Mouse (Mus musculus) MEL (cell line): ENCODE measurements around the gene Sipa1l3. TPM values are rescaled to one million over a fixed set of nuclear protein-coding genes. Genes with fewer than 3 reads are reported as not detected.

Source experiments
- DNase-seq: peaks from one replicate; pipeline ENCODE4 v3.0.0; 2011; ENCODE audit warnings: low read depth, low spot score
- H3K27ac ChIP-seq: 2 replicates; pipeline ENCODE4 v1.5.1; 2012; ENCODE audit warnings: low read depth, mild to moderate bottlenecking, control low read depth, low read length, moderate library complexity; ENCODE audit not compliant: control insufficient read depth
- H3K27me3 ChIP-seq, 2 experiments: fragments of 150-350 bp in 1 of 2; sonication (generic) in 1 of 2; 2 replicates each; pipeline ENCODE4 v1.6.1; 2012; ENCODE audit warnings: low read length in 2 of 2, mild to moderate bottlenecking in 2 of 2, improper control_type of control experiment in 1 of 2, moderate library complexity in 1 of 2; ENCODE audit not compliant: insufficient read depth in 2 of 2, control insufficient read depth in 1 of 2
- H3K36me3 ChIP-seq, 2 experiments: 2 replicates each; pipeline ENCODE4 v1.6.1; 2012 to 2014; ENCODE audit warnings: low read length in 2 of 2, improper control_type of control experiment in 1 of 2, inconsistent platforms in 1 of 2, mild to moderate bottlenecking in 1 of 2; ENCODE audit not compliant: insufficient read depth in 2 of 2, control insufficient read depth in 1 of 2
- H3K4me1 ChIP-seq, 2 experiments: fragments of 150-350 bp in 1 of 2; sonication (generic) in 1 of 2; 2 replicates each; pipeline ENCODE4 v1.6.1; 2012; ENCODE audit warnings: low read length in 2 of 2, improper control_type of control experiment in 1 of 2, mild to moderate bottlenecking in 1 of 2; ENCODE audit not compliant: insufficient read depth in 2 of 2, control insufficient read depth in 1 of 2
- H3K4me3 ChIP-seq, 2 experiments: fragments of 150-350 bp in 1 of 2; sonication (generic) in 1 of 2; 2 replicates each; pipeline ENCODE4 v1.5.1; 2012; ENCODE audit warnings: low read depth in 2 of 2, low read length in 2 of 2, mild to moderate bottlenecking in 2 of 2, moderate library complexity in 2 of 2, control low read depth in 1 of 2, improper control_type of control experiment in 1 of 2; ENCODE audit not compliant: control insufficient read depth in 1 of 2, insufficient read depth in 1 of 2
- H3K79me2 ChIP-seq: 2 replicates; pipeline ENCODE4 v1.6.1; 2012; ENCODE audit warnings: mild to moderate bottlenecking, low read length, moderate library complexity; ENCODE audit not compliant: control insufficient read depth, poor library complexity, insufficient read depth
- H3K9ac ChIP-seq: 2 replicates; pipeline ENCODE4 v1.6.1; 2012; ENCODE audit warnings: low read depth, mild to moderate bottlenecking, control low read depth, low read length, moderate library complexity; ENCODE audit not compliant: control insufficient read depth, poor library complexity, severe bottlenecking
- H3K9me3 ChIP-seq: fragments of 150-350 bp; sonication (generic); replicated peaks from 2 replicates; pipeline ENCODE4 v1.6.1; 2012; ENCODE audit warnings: mild to moderate bottlenecking, low read length, improper control_type of control experiment, moderate library complexity; ENCODE audit not compliant: insufficient read depth
- BHLHE40 ChIP-seq: IDR thresholded peaks from 2 replicates; pipeline ENCODE4 v1.6.1; 2012; ENCODE audit warnings: low read depth, mild to moderate bottlenecking, inconsistent platforms, low read length, improper control_type of control experiment, borderline replicate concordance
- CHD1 ChIP-seq: IDR thresholded peaks from 2 replicates; pipeline ENCODE4 v1.6.1; 2012; ENCODE audit warnings: low read depth, mild to moderate bottlenecking, inconsistent platforms, low read length, improper control_type of control experiment
- CHD2 ChIP-seq: IDR thresholded peaks from 2 replicates; pipeline ENCODE4 v1.6.1; 2011; ENCODE audit warnings: low read length, improper control_type of control experiment
- E2F4 ChIP-seq: IDR thresholded peaks from 2 replicates; pipeline ENCODE4 v1.6.1; 2011; ENCODE audit warnings: low read depth, low read length, improper control_type of control experiment, borderline replicate concordance
- EP300 ChIP-seq, 2 experiments: IDR thresholded peaks; 2 replicates each; pipeline ENCODE4 v1.6.1; 2011; ENCODE audit warnings: improper control_type of control experiment in 2 of 2, low read length in 2 of 2, low read depth in 1 of 2, mild to moderate bottlenecking in 1 of 2
- JUND ChIP-seq: IDR thresholded peaks from 2 replicates; pipeline ENCODE4 v1.6.1; 2011; ENCODE audit warnings: low read depth, mild to moderate bottlenecking, improper control_type of control experiment, low read length
- KAT2A ChIP-seq: conservative IDR thresholded peaks from 2 replicates; pipeline ENCODE4 v1.6.1; 2012; ENCODE audit warnings: low read depth, low read length, improper control_type of control experiment, inconsistent platforms
- MAX ChIP-seq: IDR thresholded peaks from 2 replicates; pipeline ENCODE4 v1.6.1; 2011; ENCODE audit warnings: low read length, improper control_type of control experiment
- MEF2A ChIP-seq: IDR thresholded peaks from 2 replicates; pipeline ENCODE4 v1.6.1; 2014; ENCODE audit warnings: low read depth, mild to moderate bottlenecking, inconsistent platforms, low read length, improper control_type of control experiment; ENCODE audit not compliant: poor library complexity, insufficient replicate concordance, severe bottlenecking; ENCODE audit errors: extremely low read depth
- MYC ChIP-seq: IDR thresholded peaks from 2 replicates; pipeline ENCODE4 v1.6.1; 2011; ENCODE audit warnings: low read depth, mild to moderate bottlenecking, low read length, improper control_type of control experiment, moderate library complexity
- POLR2A ChIP-seq, 2 experiments: IDR thresholded peaks; 2 replicates each; pipeline ENCODE4 v1.6.1; 2011 to 2012; ENCODE audit warnings: low read length in 2 of 2, mild to moderate bottlenecking in 2 of 2, control low read depth in 1 of 2, improper control_type of control experiment in 1 of 2, low read depth in 1 of 2, moderate library complexity in 1 of 2; ENCODE audit not compliant: control insufficient read depth in 1 of 2, insufficient read depth in 1 of 2, poor library complexity in 1 of 2
- RCOR1 ChIP-seq: IDR thresholded peaks from 2 replicates; pipeline ENCODE4 v1.6.1; 2012; ENCODE audit warnings: low read depth, mild to moderate bottlenecking, inconsistent platforms, low read length, improper control_type of control experiment
- SIN3A ChIP-seq: IDR thresholded peaks from 2 replicates; pipeline ENCODE4 v1.6.1; 2012; ENCODE audit warnings: low read length, improper control_type of control experiment, inconsistent platforms
- SMC3 ChIP-seq: IDR thresholded peaks from 2 replicates; pipeline ENCODE4 v1.6.1; 2011; ENCODE audit warnings: low read depth, low read length, improper control_type of control experiment
- TAL1 ChIP-seq: IDR thresholded peaks from 2 replicates; pipeline ENCODE4 v1.6.1; 2012; ENCODE audit warnings: mild to moderate bottlenecking, inconsistent platforms, low read length, moderate library complexity, mixed read lengths
- TBP ChIP-seq: IDR thresholded peaks from 2 replicates; pipeline ENCODE4 v1.8.0; 2011; ENCODE audit warnings: low read depth, low read length, improper control_type of control experiment
- TCF12 ChIP-seq: IDR thresholded peaks from 2 replicates; pipeline ENCODE4 v1.6.1; 2014; ENCODE audit warnings: low read depth, mild to moderate bottlenecking, inconsistent platforms, low read length, improper control_type of control experiment, moderate library complexity
- UBTF ChIP-seq: IDR thresholded peaks from 2 replicates; pipeline ENCODE4 v1.6.1; 2012; ENCODE audit warnings: low read depth, mild to moderate bottlenecking, inconsistent platforms, low read length, improper control_type of control experiment, moderate library complexity, borderline replicate concordance; ENCODE audit not compliant: insufficient read depth
- ZKSCAN1 ChIP-seq: IDR thresholded peaks from 2 replicates; pipeline ENCODE4 v1.6.1; 2012; ENCODE audit warnings: low read depth, mild to moderate bottlenecking, inconsistent platforms, low read length, improper control_type of control experiment, moderate library complexity
- ZMIZ1 ChIP-seq: IDR thresholded peaks from 2 replicates; pipeline ENCODE4 v1.6.1; 2012; ENCODE audit warnings: low read depth, mild to moderate bottlenecking, inconsistent platforms, low read length, improper control_type of control experiment, moderate library complexity
- ZNF384 ChIP-seq: IDR thresholded peaks from 2 replicates; pipeline ENCODE4 v1.6.1; 2012; ENCODE audit warnings: low read depth, mild to moderate bottlenecking, inconsistent platforms, low read length, improper control_type of control experiment
- polyA plus RNA-seq, 2 experiments: library from polyadenylated mRNA; stranded (reverse) in 1 of 2; unstranded in 1 of 2; fragments of >175 nt in 1 of 2; fragments of >200 nt in 1 of 2; gene quantifications; 2 replicates each; pipeline versions ENCODE4 v1.2.1 to v1.2.4; 2012; ENCODE audit warnings: low replicate concordance in 2 of 2, low read depth in 1 of 2; ENCODE audit not compliant: insufficient read length in 2 of 2, insufficient read depth in 1 of 2, missing spikeins in 1 of 2
- total RNA-seq: library from RNA; depleted of rRNA; stranded (reverse); fragments of 300-350 nt; gene quantifications from 2 replicates; pipeline ENCODE4 v1.2.3, GENCODE M21; 2012

Sipa1l3 gene
- total and polyA plus RNA-seq, 3 experiments, result 14.9 to 49.4 TPM; not detected in 1

DNA sequence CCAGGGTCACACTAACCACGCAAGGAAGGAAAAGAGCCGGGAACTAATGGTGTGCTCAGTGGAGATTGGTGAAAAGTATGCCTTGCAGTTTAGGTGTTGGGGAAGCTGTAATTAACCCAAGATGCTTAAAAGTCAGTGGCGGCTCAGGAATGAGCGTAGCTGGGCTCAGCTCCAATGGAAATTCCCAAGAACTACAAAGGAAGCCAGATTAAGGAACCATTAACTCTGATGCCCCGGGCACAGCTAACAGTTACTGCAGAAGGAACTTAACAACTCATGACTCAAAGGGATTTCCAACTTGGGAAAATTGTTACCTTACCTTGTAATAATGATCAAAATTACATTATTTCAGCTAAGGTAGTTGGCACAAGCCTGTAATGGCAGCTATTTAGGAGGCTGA lies 241.7 kb downstream of the Sipa1l3 start:
- no peak overlapping the region for H3K4me3 ChIP-seq
- TF ChIP-seq POLR2A (IDR thresholded peaks at IDR 0.05; ENCODE audit: control insufficient read depth in 1 of 2, insufficient read depth in 1 of 2, low read depth in 1 of 2, low read length in 2 of 2, poor library complexity in 1 of 2), result no peak
- TF ChIP-seq MEF2A, result no peak
- no peak for TF ChIP-seq ZMIZ1
- no peak for TF ChIP-seq CHD1
- TF ChIP-seq UBTF, result no peak
- TF ChIP-seq SIN3A, result no peak
- TF ChIP-seq KAT2A, result no peak
- no peak for TF ChIP-seq EP300 (IDR thresholded peaks at IDR 0.05; ENCODE audit: low read depth in 1 of 2, low read length in 2 of 2)
- TF ChIP-seq MAX, result no peak
- no peak for TF ChIP-seq JUND
- no peak for TF ChIP-seq BHLHE40
- no peak for TF ChIP-seq MYC
- TF ChIP-seq ZKSCAN1, result no peak
- no peak for TF ChIP-seq E2F4
- TF ChIP-seq CHD2, result no peak
- TF ChIP-seq TAL1, result no peak
- TF ChIP-seq SMC3, result no peak
- TF ChIP-seq TBP, result no peak
- DNase-seq, result no peak
- no peak overlapping the region for H3K27ac ChIP-seq
- H3K36me3 ChIP-seq, result peaks cover 0 to 5% of the 10 kb centered on the region in 2 experiments; a peak in 2 of 4 replicates
- H3K9me3 ChIP-seq, result no peaks in the 10 kb centered on the region
- H3K27me3 ChIP-seq, result no peaks in the 10 kb centered on the region
- H3K4me1 ChIP-seq, result peaks cover 8 to 11% of the 10 kb centered on the region in 2 experiments; a peak in 3 of 4 replicates
- no peak overlapping the region for H3K9ac ChIP-seq
- peaks cover 10% of the 10 kb centered on the region for H3K79me2 ChIP-seq

DNA sequence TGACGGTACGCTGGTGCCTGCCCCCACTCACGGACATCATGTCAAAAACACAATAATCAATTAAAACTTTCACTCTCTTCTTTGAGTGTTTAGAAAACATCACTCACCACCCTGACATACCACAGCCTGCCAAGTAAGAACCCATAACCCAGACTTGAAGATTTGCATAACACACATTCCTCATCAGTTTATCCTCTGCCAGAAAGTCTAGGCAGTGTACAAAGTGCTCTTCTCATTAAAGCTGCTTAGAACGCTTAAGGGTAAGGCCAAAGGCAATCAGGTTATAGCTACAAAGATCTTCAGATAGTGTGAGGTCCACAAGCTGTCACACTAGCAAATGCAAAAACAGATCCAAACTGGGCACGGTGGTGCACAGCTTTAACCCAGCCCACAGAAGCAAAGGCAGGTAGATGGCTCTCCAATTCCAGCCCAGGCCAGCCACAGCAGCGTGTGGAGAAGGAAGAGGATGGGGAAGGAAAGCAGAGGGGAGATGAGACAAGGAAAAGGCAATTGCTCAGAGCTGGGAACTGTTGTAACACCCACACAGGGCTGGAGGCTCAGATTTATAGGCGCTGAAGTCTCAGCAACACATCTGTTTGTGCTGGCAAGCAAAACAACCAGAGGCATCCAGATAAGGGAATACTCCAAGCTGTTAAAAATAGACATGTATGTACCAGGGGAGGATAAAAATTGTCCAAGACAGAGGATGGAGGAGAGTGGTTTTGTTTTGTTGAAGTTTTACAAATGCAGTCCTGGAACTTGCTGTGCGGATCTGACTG lies 246.6 kb downstream of the Sipa1l3 start:
- Histone ChIP-seq H3K9me3 (no peaks in the 10 kb centered on the region), H3K36me3 (peaks cover 0 to 2% of the 10 kb centered on the region in 2 experiments; a peak in 1 of 4 replicates), H3K27me3 (no peaks in the 10 kb centered on the region), H3K4me1 (no peaks in the 10 kb centered on the region), H3K79me2 (peaks cover 2% of the 10 kb centered on the region; the same call in 1 of the 2 replicates), H3K4me3 (no peak overlapping the region), H3K9ac (no peak overlapping the region), H3K27ac (no peak overlapping the region)
- no peak for DNase-seq
- TF ChIP-seq TCF12 (0 out of 2 replicates have a peak, but pooled peaks have one; percentile 25), RCOR1 (peak; percentile 75; the same call in 1 of the 2 replicates), ZNF384 (no peak)
